Mouse (Mus musculus): Measurements from ENCODE around the gene Npl. TPM values are rescaled to one million over a fixed set of nuclear protein-coding genes. Genes with fewer than 3 reads are reported as not detected.

Npl gene
- 8.1 and 11.6 TPM in 2 replicates for total RNA-seq (2014; rRNA removed)
- polyA plus RNA-seq (2015; fragmentation: Nextera tagmentation; extraction: Ambion mirVana): 12.0 and 12.3 TPM in 2 replicates

GRCm38 (mm10) chr1:153549536-153550199 lies at the start of gene Npl:
Npl (minus strand) TSS chr1:153550045.
- Histone ChIP-seq H3K9me3 (ENCODE audit: low read length) (no peaks in the 10 kb centered on the region), H3K4me2 (ENCODE audit: low read depth, low read length, poor library complexity, severe bottlenecking) (peak within 1 kb of the TSS; percentile 69), H3K4me3 (ENCODE audit: low read depth, low read length) (peak within 1 kb of the TSS; percentile 47), H3K4me1 (ENCODE audit: insufficient read depth, low read length) (no peaks in the 10 kb centered on the region; the same call in 1 of the 2 replicates), H3K27ac (ENCODE audit: low read depth, low read length) (no peak within 1 kb of the TSS), H3K9ac (replicated peaks; ENCODE audit: low read length, poor library complexity, severe bottlenecking) (peak within 1 kb of the TSS; percentile 48), H3K36me3 (ENCODE audit: insufficient read depth, low read length) (no peaks in the 10 kb centered on the region), H3K27me3 (ENCODE audit: insufficient read depth, low read length) (no peaks in the 10 kb centered on the region)
- DNase-seq (ENCODE audit: low spot score) (peak; percentile 76), ATAC-seq (ENCODE audit: low FRiP score) (peak; percentile 88)
- WGBS: 5% methylated on average over 28 of the region's 29 CpGs
- TF ChIP-seq CTCF (IDR thresholded peaks at IDR 0.05): peak; percentile 18

- Histone ChIP-seq H3K9me3 (ENCODE audit: low read length) (no peaks in the 10 kb centered on the region), H3K27ac (ENCODE audit: low read depth, low read length) (peak overlapping the region; percentile 63), H3K4me3 (ENCODE audit: low read depth, low read length) (no peak overlapping the region), H3K36me3 (ENCODE audit: insufficient read depth, low read length) (no peaks in the 10 kb centered on the region), H3K4me2 (ENCODE audit: low read depth, low read length, poor library complexity, severe bottlenecking) (peak overlapping the region; percentile 6; the same call in 1 of the 2 replicates), H3K4me1 (ENCODE audit: insufficient read depth, low read length) (peaks cover 5% of the 10 kb centered on the region; the same call in 1 of the 2 replicates), H3K9ac (replicated peaks; ENCODE audit: low read length, poor library complexity, severe bottlenecking) (no peak overlapping the region), H3K27me3 (ENCODE audit: insufficient read depth, low read length) (no peaks in the 10 kb centered on the region)
- no peak for TF ChIP-seq CTCF (IDR thresholded peaks at IDR 0.05)
- ATAC-seq (ENCODE audit: low FRiP score): peak; percentile 59; the same call in 1 of the 2 replicates
- 19% methylated on average over 9 of the region's 9 CpGs for WGBS
- peak; percentile 23 for DNase-seq (ENCODE audit: low spot score)
Observed at GRCm38 (mm10) chr1:153599302-153600045, 49.6 kb upstream of the Npl start.

- H3K4me1 ChIP-seq (ENCODE audit: insufficient read depth, low read length): peaks cover 5% of the 10 kb centered on the region; the same call in 1 of the 2 replicates
- WGBS: 10% methylated on average over 2 of the region's 2 CpGs
- peak; percentile 92 for ATAC-seq (ENCODE audit: low FRiP score)
- H3K36me3 ChIP-seq (ENCODE audit: insufficient read depth, low read length): no peaks in the 10 kb centered on the region
- no peaks in the 10 kb centered on the region for H3K27me3 ChIP-seq (ENCODE audit: insufficient read depth, low read length)
- no peak for TF ChIP-seq CTCF (IDR thresholded peaks at IDR 0.05)
- no peak overlapping the region for H3K9ac ChIP-seq (replicated peaks; ENCODE audit: low read length, poor library complexity, severe bottlenecking)
- DNase-seq (ENCODE audit: low spot score): peak; percentile 86
- peak overlapping the region; percentile 51 for H3K27ac ChIP-seq (ENCODE audit: low read depth, low read length)
- no peaks in the 10 kb centered on the region for H3K9me3 ChIP-seq (ENCODE audit: low read length)
- H3K4me3 ChIP-seq (ENCODE audit: low read depth, low read length): no peak overlapping the region
- peak overlapping the region; percentile 18; the same call in 1 of the 2 replicates for H3K4me2 ChIP-seq (ENCODE audit: low read depth, low read length, poor library complexity, severe bottlenecking)
Observed at GRCm38 (mm10) chr1:153598773-153599172, 48.9 kb upstream of the Npl start.

- WGBS: 25% methylated on average over 2 of the region's 2 CpGs
- H3K9ac ChIP-seq (replicated peaks; ENCODE audit: low read length, poor library complexity, severe bottlenecking): no peak overlapping the region
- H3K4me2 ChIP-seq (ENCODE audit: low read depth, low read length, poor library complexity, severe bottlenecking): no peak overlapping the region
- no peaks in the 10 kb centered on the region for H3K27me3 ChIP-seq (ENCODE audit: insufficient read depth, low read length)
- no peak for TF ChIP-seq CTCF (IDR thresholded peaks at IDR 0.05)
- H3K36me3 ChIP-seq (ENCODE audit: insufficient read depth, low read length): no peaks in the 10 kb centered on the region
- ATAC-seq (ENCODE audit: low FRiP score): peak; percentile 54; the same call in 1 of the 2 replicates
- no peak overlapping the region for H3K4me3 ChIP-seq (ENCODE audit: low read depth, low read length)
- no peaks in the 10 kb centered on the region for H3K9me3 ChIP-seq (ENCODE audit: low read length)
- peaks cover 5% of the 10 kb centered on the region; the same call in 1 of the 2 replicates for H3K4me1 ChIP-seq (ENCODE audit: insufficient read depth, low read length)
- H3K27ac ChIP-seq (ENCODE audit: low read depth, low read length): no peak overlapping the region
- peak; percentile 34 for DNase-seq (ENCODE audit: low spot score)
Observed at GRCm38 (mm10) chr1:153593678-153594077, 43.8 kb upstream of the Npl start.

GRCm38 (mm10) chr1:153590176-153590734 lies 40.4 kb upstream of the Npl start:
- no peak for TF ChIP-seq CTCF (IDR thresholded peaks at IDR 0.05)
- no peak overlapping the region for H3K27ac ChIP-seq (ENCODE audit: low read depth, low read length)
- no peak overlapping the region for H3K9ac ChIP-seq (replicated peaks; ENCODE audit: low read length, poor library complexity, severe bottlenecking)
- H3K9me3 ChIP-seq (ENCODE audit: low read length): no peaks in the 10 kb centered on the region
- H3K4me3 ChIP-seq (ENCODE audit: low read depth, low read length): no peak overlapping the region
- H3K36me3 ChIP-seq (ENCODE audit: insufficient read depth, low read length): no peaks in the 10 kb centered on the region
- no peaks in the 10 kb centered on the region for H3K27me3 ChIP-seq (ENCODE audit: insufficient read depth, low read length)
- ATAC-seq (ENCODE audit: low FRiP score) (no peak), DNase-seq (ENCODE audit: low spot score) (no peak)
- no peak overlapping the region for H3K4me2 ChIP-seq (ENCODE audit: low read depth, low read length, poor library complexity, severe bottlenecking)
- no peaks in the 10 kb centered on the region for H3K4me1 ChIP-seq (ENCODE audit: insufficient read depth, low read length)
- WGBS: 62% methylated on average over 2 of the region's 2 CpGs

All from midbrain, postnatal 0 days (tissue).